Mouse (Mus musculus) megakaryocyte progenitor cell, adult 5-6 weeks (primary cell): ENCODE results near the gene Prr19. TPM values are rescaled to one million over a fixed set of nuclear protein-coding genes. Genes with fewer than 3 reads are reported as not detected.
A peak's percentile ranks its signal among the peaks of the same experiment; 100 is the strongest.
"Not testable (repeated sequence)": the region's sequence is repeated elsewhere in the genome, so short reads cannot be mapped to it uniquely, and the experiment has no call there.

Source experiments
- ATAC-seq: replicated peaks from 2 replicates; pipeline ENCODE4 v1.8.0; 2016; ENCODE audit warnings: mild to moderate bottlenecking, moderate TSS enrichment, inconsistent platforms; ENCODE audit not compliant: poor library complexity
- total RNA-seq, 2 experiments: library from RNA; stranded (forward) in 1 of 2; stranded (reverse) in 1 of 2; fragments of 157-497, 149-512 nt in 1 of 2; fragments of 200-1000 nt in 1 of 2; gene quantifications; 2 replicates each; pipeline versions ENCODE4 v1.2.3 to v1.2.4; 2015 to 2017

Gene Prr19
- total RNA-seq (2015) (not detected in 2 replicates), total RNA-seq (2017) (not detected in 2 replicates)

- peak; percentile 12; the same call in 1 of the 2 replicates for ATAC-seq
Measured at GRCm38 (mm10) chr7:25301063-25301462, at the start of gene Prr19. Prr19 (plus strand) TSS chr7:25301411.

- no peak for ATAC-seq
Measured at GRCm38 (mm10) chr7:25251822-25252221, 49.4 kb upstream of the Prr19 start.

- no peak for ATAC-seq
Measured at GRCm38 (mm10) chr7:25261896-25262295, 39.3 kb upstream of the Prr19 start.

- no peak for ATAC-seq
Measured at GRCm38 (mm10) chr7:25263968-25264870, 37.0 kb upstream of the Prr19 start.

GRCm38 (mm10) chr7:25265743-25266142, 35.5 kb upstream of the Prr19 start:
- not testable (repeated sequence) for ATAC-seq

GRCm38 (mm10) chr7:25266180-25266962, 34.8 kb upstream of the Prr19 start:
- ATAC-seq, result no peak

- ATAC-seq, result peak; percentile 72
Measured at GRCm38 (mm10) chr7:25267301-25267750, 33.9 kb upstream of the Prr19 start, which contains the start of gene Cic. Cic (plus strand) TSS chr7:25267704.

- peak; percentile 73 for ATAC-seq
Measured at GRCm38 (mm10) chr7:25267751-25268463, 33.3 kb upstream of the Prr19 start.

- ATAC-seq, result no peak
Measured at GRCm38 (mm10) chr7:25268588-25268987, 32.6 kb upstream of the Prr19 start.

- ATAC-seq, result no peak
Measured at GRCm38 (mm10) chr7:25269029-25269428, 32.2 kb upstream of the Prr19 start.

GRCm38 (mm10) chr7:25269545-25270271, 31.5 kb upstream of the Prr19 start:
- ATAC-seq, result no peak

- ATAC-seq, result no peak
Measured at GRCm38 (mm10) chr7:25270652-25271633, 30.3 kb upstream of the Prr19 start.

- no peak for ATAC-seq
Measured at GRCm38 (mm10) chr7:25271651-25272444, 29.4 kb upstream of the Prr19 start.

GRCm38 (mm10) chr7:25272445-25273258, 28.6 kb upstream of the Prr19 start:
- no peak for ATAC-seq

- peak; percentile 49 for ATAC-seq
Measured at GRCm38 (mm10) chr7:25273259-25274241, 27.7 kb upstream of the Prr19 start.

- peak; percentile 45 for ATAC-seq
Measured at GRCm38 (mm10) chr7:25274571-25274970, 26.6 kb upstream of the Prr19 start.
